Mouse (Mus musculus) cortical plate, adult 2 months (tissue): ENCODE data around the gene Zfp644.

ENCODE experiments used
- CTCF ChIP-seq: fragments of 200-500 bp; IDR thresholded peaks from 2 replicates; pipeline ENCODE4 v1.5.1; 2011; ENCODE audit warnings: mild to moderate bottlenecking, control low read depth, low read length; ENCODE audit not compliant: insufficient read depth; ENCODE audit errors: extremely low read depth
- POLR2A ChIP-seq: fragments of 200-500 bp; IDR thresholded peaks from 2 replicates; pipeline ENCODE4 v1.6.1; 2011; ENCODE audit warnings: mild to moderate bottlenecking, low read length, control low read depth; ENCODE audit not compliant: insufficient read depth; ENCODE audit errors: extremely low read depth

DNA sequence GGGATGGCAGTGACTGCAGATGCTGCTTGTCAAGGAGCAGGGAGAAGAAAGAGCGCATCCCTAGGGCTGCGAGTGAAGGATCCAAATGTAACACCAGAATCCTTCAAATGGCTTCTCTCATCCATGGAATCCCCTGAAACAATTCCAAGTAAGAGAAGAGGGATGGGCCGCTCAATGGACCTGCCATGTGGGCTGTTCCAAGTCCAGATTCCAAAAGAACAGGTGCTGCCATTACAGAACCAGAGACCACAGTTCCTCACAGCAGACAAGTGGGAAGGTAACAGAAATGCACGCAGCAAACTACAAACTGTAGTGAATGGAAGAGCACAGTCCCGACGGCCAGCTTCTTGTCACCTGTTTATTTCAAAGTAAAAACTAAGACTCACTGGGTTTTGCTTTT, 76.6 kb downstream of the Zfp644 start:
- TF ChIP-seq CTCF (no peak), POLR2A (no peak)
